Mouse (Mus musculus) stomach, postnatal 0 days (tissue): ENCODE data around the gene Rps12. TPM values are rescaled to one million over a fixed set of nuclear protein-coding genes. Genes with fewer than 3 reads are reported as not detected.

Source experiments
- ATAC-seq: fragments of 200-750 bp; cut with Nextera tagmentation; 2 replicates; pipeline ENCODE4 v1.8.0; 2017; ENCODE audit not compliant: low FRiP score, low TSS enrichment
- DNase-seq: peaks from one replicate; pipeline ENCODE4 v3.0.0-alpha.2; 2016; ENCODE audit warnings: low spot score
- H3K27ac ChIP-seq: fragments of 300-500 bp; sonication (generic); replicated peaks from 2 replicates; pipeline ENCODE4 v1.5.1; 2014; ENCODE audit warnings: mild to moderate bottlenecking, control low read depth
- H3K27me3 ChIP-seq: fragments of 300-500 bp; sonication (generic); 2 replicates; pipeline ENCODE4 v1.6.1; 2014; ENCODE audit warnings: low read length; ENCODE audit not compliant: control insufficient read depth, insufficient read depth
- H3K36me3 ChIP-seq: fragments of 300-500 bp; sonication (generic); 2 replicates; pipeline ENCODE4 v1.6.1; 2014; ENCODE audit warnings: low read length, mixed read lengths; ENCODE audit not compliant: control insufficient read depth, insufficient read depth
- H3K4me1 ChIP-seq: fragments of 300-500 bp; sonication (generic); replicated peaks from 2 replicates; pipeline ENCODE4 v1.6.1; 2014; ENCODE audit warnings: antibody characterized with exemption; ENCODE audit not compliant: control insufficient read depth, insufficient read depth
- H3K4me2 ChIP-seq: fragments of 300-500 bp; sonication (generic); replicated peaks from 2 replicates; pipeline ENCODE4 v1.6.1; 2014; ENCODE audit warnings: low read depth, mild to moderate bottlenecking, control low read depth, moderate library complexity
- H3K4me3 ChIP-seq: fragments of 300-500 bp; sonication (generic); 2 replicates; pipeline ENCODE4 v1.5.1; 2014; ENCODE audit warnings: low read depth, low read length, control low read depth
- H3K9ac ChIP-seq: fragments of 300-500 bp; sonication (generic); 2 replicates; pipeline ENCODE4 v1.6.1; 2014; ENCODE audit warnings: mild to moderate bottlenecking, low read length, control low read depth, mixed read lengths
- H3K9me3 ChIP-seq: fragments of 300-500 bp; sonication (generic); 2 replicates; pipeline ENCODE4 v1.6.1; 2016; ENCODE audit warnings: low read length; ENCODE audit not compliant: control insufficient read depth
- CTCF ChIP-seq: IDR thresholded peaks from 2 replicates; pipeline ENCODE4 v1.5.1; 2016; ENCODE audit warnings: antibody characterized with exemption, low read depth, mild to moderate bottlenecking, moderate library complexity
- EP300 ChIP-seq: optimal IDR thresholded peaks from 2 replicates; pipeline ENCODE3; 2016; ENCODE audit warnings: antibody characterized with exemption
- WGBS: fragments of 180-500 bp; shearing (Covaris S2); extraction: QIAGEN DNeasy Blood & Tissue Kit; methylation state at CpG from one replicate; pipeline ENCODE4 v1.1.7; 2014; 5-methylcytosine and 5-hydroxymethylcytosine counted together
- polyA plus RNA-seq: library from polyadenylated mRNA; unstranded; fragments of >200 nt; fragmentation: Nextera tagmentation; extraction: Ambion mirVana; gene quantifications from 2 replicates; pipeline ENCODE4 v1.2.1, GENCODE M21; 2015

The Rps12 gene
- polyA plus RNA-seq, 1 experiment from 2014 or later, result 215 TPM

DNA sequence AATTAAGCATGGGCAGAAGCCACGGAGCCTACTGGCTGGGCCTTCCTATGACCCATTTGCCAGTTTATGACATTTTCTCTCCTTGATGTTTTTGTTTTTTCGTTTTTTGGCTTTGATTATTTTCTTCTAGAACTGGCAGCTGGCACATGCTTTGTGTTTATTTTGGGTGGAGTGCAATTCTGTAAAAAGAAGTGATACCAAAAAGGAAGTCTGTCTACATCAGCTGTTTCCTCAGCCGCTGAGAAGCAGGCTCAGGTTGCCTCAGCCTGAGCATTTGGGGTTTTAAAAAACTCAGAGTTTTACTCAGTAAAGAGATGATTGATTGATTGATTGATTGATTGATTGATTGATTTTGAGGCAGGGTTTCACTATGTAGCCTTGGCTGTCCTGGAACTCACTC, 15.8 kb upstream of the Rps12 start:
- H3K36me3 ChIP-seq, result 0 out of 2 replicates have a peak, but pooled peaks cover 2% of the 10 kb centered on the region
- DNase-seq (no peak), ATAC-seq (no peak)
- H3K27ac ChIP-seq, result no peak overlapping the region
- H3K9me3 ChIP-seq, result no peaks in the 10 kb centered on the region
- no peaks in the 10 kb centered on the region for H3K4me1 ChIP-seq
- WGBS, result 59% methylated on average over 3 of the region's 3 CpGs
- TF ChIP-seq CTCF (no peak), EP300 (no peak)
- no peak overlapping the region for H3K4me2 ChIP-seq
- no peak overlapping the region for H3K4me3 ChIP-seq
- no peaks in the 10 kb centered on the region for H3K27me3 ChIP-seq
- no peak overlapping the region for H3K9ac ChIP-seq

DNA sequence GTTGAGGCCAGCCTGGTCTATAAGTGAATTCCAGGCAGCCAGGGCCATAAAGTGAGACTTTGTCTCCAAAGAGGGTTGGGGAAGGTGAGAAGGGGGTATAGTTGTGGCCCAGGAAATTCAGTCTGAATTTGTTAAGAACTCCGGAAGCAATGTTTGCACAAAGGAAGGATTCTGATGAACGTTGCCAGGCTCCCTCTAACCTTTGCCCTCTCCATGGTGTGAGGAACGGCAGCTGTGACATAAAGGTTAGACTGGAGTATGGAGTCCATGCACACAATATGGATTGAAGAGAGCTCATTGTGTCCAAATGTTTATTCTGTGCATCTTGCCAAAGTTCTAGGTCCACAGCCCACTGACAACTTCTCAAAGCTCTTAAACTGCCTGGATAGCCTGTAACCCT, 12.9 kb upstream of the Rps12 start:
- ATAC-seq (no peak), DNase-seq (no peak)
- TF ChIP-seq EP300 (no peak), CTCF (no peak)
- H3K9me3 ChIP-seq, result no peaks in the 10 kb centered on the region
- H3K9ac ChIP-seq, result no peak overlapping the region
- no peak overlapping the region for H3K27ac ChIP-seq
- 25% methylated on average over 3 of the region's 3 CpGs for WGBS
- H3K4me2 ChIP-seq, result no peak overlapping the region
- H3K4me1 ChIP-seq, result no peaks in the 10 kb centered on the region
- H3K4me3 ChIP-seq, result no peak overlapping the region
- H3K36me3 ChIP-seq, result 0 out of 2 replicates have a peak, but pooled peaks cover 2% of the 10 kb centered on the region
- no peaks in the 10 kb centered on the region for H3K27me3 ChIP-seq

DNA sequence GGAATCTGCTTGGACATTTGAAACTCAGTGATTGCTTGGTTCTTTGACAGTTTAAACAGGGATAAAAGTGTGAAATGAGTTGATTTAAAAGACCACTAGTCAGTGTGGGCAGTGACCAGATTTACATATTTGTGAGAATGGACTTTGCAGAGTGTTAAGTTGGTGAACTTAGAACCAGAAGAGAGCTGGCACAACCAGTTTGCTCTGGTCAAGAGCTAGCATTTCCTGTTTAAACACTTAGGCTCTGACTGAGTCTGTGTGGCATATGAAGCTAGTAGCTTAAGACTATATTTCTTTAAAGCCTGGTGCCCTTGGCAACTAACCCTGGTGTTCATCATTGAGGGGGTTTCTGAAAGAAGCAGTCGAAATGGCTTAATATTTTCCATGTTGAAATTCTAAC, 11.1 kb upstream of the Rps12 start:
- ATAC-seq, result peak; percentile 81
- no peaks in the 10 kb centered on the region for H3K9me3 ChIP-seq
- H3K4me1 ChIP-seq, result no peaks in the 10 kb centered on the region
- H3K27ac ChIP-seq, result no peak overlapping the region
- no peaks in the 10 kb centered on the region for H3K36me3 ChIP-seq
- no peak overlapping the region for H3K4me3 ChIP-seq
- TF ChIP-seq CTCF (no peak), EP300 (no peak)
- peak; percentile 31 for DNase-seq
- no peak overlapping the region for H3K4me2 ChIP-seq
- 69% methylated on average over 1 of the region's 1 CpGs for WGBS
- no peaks in the 10 kb centered on the region for H3K27me3 ChIP-seq
- H3K9ac ChIP-seq, result no peak overlapping the region

DNA sequence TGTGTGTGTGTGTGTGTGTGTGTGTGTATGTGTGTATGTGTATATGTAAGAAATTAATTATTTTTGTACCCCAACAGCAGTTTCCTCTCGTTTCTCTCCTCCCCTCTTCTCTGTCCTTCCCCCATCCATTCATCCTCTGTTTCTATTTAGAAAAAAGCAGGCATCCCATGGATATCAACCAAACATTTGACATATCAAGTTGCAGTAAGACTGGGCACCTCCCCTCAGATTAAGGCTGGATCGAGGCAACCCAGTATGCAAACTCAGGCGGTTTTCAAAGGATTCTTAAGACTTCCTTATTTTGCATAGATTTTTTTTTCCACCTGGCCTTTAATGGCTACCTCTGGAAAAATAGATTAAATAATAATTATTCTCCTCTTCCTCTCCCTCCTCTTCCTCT, 10.5 kb upstream of the Rps12 start:
- Histone ChIP-seq H3K4me3 (peak overlapping the region; percentile 59), H3K9ac (peak overlapping the region; percentile 24; the same call in 1 of the 2 replicates), H3K4me1 (no peaks in the 10 kb centered on the region), H3K36me3 (no peaks in the 10 kb centered on the region), H3K4me2 (peak overlapping the region; percentile 68), H3K27me3 (no peaks in the 10 kb centered on the region), H3K9me3 (no peaks in the 10 kb centered on the region), H3K27ac (no peak overlapping the region)
- 15% methylated on average over 3 of the region's 3 CpGs for WGBS
- ATAC-seq, result no peak
- no peak for DNase-seq
- TF ChIP-seq EP300 (no peak), CTCF (no peak)

DNA sequence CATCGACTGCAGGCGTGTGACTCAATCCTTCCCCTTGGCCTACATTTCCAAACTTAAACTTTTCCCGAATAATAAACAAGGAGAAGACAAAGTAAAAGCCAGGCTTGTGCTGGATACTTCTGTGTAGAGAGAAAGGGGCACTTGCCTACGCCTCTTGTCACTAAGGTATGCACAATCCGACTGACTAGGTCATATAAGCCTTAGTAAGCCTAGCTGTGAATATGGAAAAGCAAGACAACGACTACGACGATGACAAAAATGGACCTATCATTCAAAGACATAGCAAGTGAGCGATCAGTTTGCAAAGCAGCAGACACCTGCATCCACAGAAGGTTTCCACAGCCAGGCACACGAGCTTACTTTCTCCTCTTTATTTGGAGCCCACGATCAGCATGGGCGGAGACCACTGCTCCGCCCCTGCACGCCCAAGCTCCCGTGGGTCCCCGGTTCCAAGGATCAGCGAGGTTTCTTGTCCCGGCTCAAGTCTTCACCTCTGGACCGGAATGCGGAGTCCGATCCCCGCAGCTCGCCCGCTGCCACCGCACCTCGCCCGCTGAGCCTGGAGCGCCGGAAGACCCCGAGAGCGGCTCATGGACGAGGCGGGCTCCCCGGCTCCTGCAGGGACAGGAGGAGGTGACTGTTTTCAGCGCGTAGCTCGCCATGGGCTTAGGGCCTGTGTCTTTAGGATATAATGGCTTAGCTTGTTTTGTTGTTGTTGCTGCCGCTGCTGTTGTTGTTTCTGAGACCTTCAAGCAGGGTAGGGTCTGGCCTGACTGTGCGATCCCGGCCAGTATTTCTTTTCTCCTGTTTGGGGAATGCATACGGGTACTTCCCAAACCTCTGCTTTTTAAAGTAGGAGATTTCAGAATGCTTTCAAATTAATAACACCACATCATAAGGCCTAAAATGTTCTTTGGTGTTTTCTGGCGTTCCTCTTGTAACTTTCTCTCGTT, 9.8 kb upstream of the Rps12 start, which contains the start of gene Slc18b1:
Slc18b1 (plus strand) TSS at position 436 of the 953 bp plus-strand sequence.
- 3% methylated on average over 43 of the region's 43 CpGs for WGBS
- peak; percentile 39; the same call in 1 of the 2 replicates for ATAC-seq
- peak within 1 kb of the TSS; percentile 82 for H3K9ac ChIP-seq
- TF ChIP-seq CTCF, result no peak
- no peak for TF ChIP-seq EP300
- no peaks in the 10 kb centered on the region for H3K9me3 ChIP-seq
- H3K27ac ChIP-seq, result peak within 1 kb of the TSS; percentile 82
- peak within 1 kb of the TSS; percentile 59 for H3K4me3 ChIP-seq
- H3K4me1 ChIP-seq, result no peaks in the 10 kb centered on the region
- H3K36me3 ChIP-seq, result no peaks in the 10 kb centered on the region
- DNase-seq, result peak; percentile 61
- H3K27me3 ChIP-seq, result no peaks in the 10 kb centered on the region
- peak within 1 kb of the TSS; percentile 68 for H3K4me2 ChIP-seq
